Mouse (Mus musculus) heart, embryonic 15.5 days (tissue): ENCODE data around the gene Csn3. TPM values are rescaled to one million over a fixed set of nuclear protein-coding genes. Genes with fewer than 3 reads are reported as not detected.

Experiments
- ATAC-seq: fragments of 200-750 bp; cut with Nextera tagmentation; replicated peaks from 2 replicates; pipeline ENCODE4 v1.8.0; 2017; ENCODE audit warnings: low read depth, moderate TSS enrichment; ENCODE audit not compliant: insufficient number of reproducible peaks, insufficient read depth, low FRiP score
- H3K27ac ChIP-seq: fragments of 300-500 bp; sonication (generic); 2 replicates; pipeline ENCODE4 v1.5.1; 2015; ENCODE audit warnings: mild to moderate bottlenecking, inconsistent platforms
- H3K27me3 ChIP-seq: fragments of 300-500 bp; sonication (generic); 2 replicates; pipeline ENCODE4 v1.6.1; 2015; ENCODE audit warnings: inconsistent platforms
- H3K36me3 ChIP-seq: fragments of 300-500 bp; sonication (generic); 2 replicates; pipeline ENCODE4 v1.6.1; 2015; ENCODE audit warnings: mild to moderate bottlenecking, inconsistent platforms
- H3K4me1 ChIP-seq: fragments of 300-500 bp; sonication (generic); replicated peaks from 2 replicates; pipeline ENCODE4 v1.6.1; 2015; ENCODE audit warnings: inconsistent platforms
- H3K4me2 ChIP-seq: fragments of 300-500 bp; sonication (generic); 2 replicates; pipeline ENCODE4 v1.6.1; 2015; ENCODE audit warnings: inconsistent platforms, mild to moderate bottlenecking, moderate library complexity
- H3K4me3 ChIP-seq: fragments of 300-500 bp; sonication (generic); 2 replicates; pipeline ENCODE4 v1.5.1; 2015; ENCODE audit warnings: mild to moderate bottlenecking, inconsistent platforms
- H3K9ac ChIP-seq: fragments of 300-500 bp; sonication (generic); 2 replicates; pipeline ENCODE4 v1.6.1; 2015; ENCODE audit warnings: mild to moderate bottlenecking, inconsistent platforms
- H3K9me3 ChIP-seq: fragments of 300-500 bp; sonication (generic); replicated peaks from 2 replicates; pipeline ENCODE4 v1.6.1; 2016; ENCODE audit warnings: inconsistent platforms
- WGBS: fragments of 180-500 bp; shearing (Covaris S2); methylation state at CpG from one replicate; pipeline ENCODE4 v1.1.7; 2015; ENCODE audit warnings: mixed read lengths; 5-methylcytosine and 5-hydroxymethylcytosine counted together
- polyA plus RNA-seq: library from polyadenylated mRNA; unstranded; fragments of >200 nt; fragmentation: Nextera tagmentation; extraction: Ambion mirVana; gene quantifications from 2 replicates; pipeline ENCODE4 v1.2.1, GENCODE M21; 2015

Csn3 gene
- not detected in 2 replicates for polyA plus RNA-seq

GRCm38 (mm10) chr5:87925372-87925771 is at the start of gene Csn3:
Gene Csn3 (plus strand): TSS chr5:87925579.
- Histone ChIP-seq H3K36me3 (no peaks in the 10 kb centered on the region), H3K9ac (no peak within 1 kb of the TSS), H3K4me3 (no peak within 1 kb of the TSS), H3K4me2 (no peak within 1 kb of the TSS), H3K27me3 (no peaks in the 10 kb centered on the region), H3K4me1 (no peaks in the 10 kb centered on the region), H3K9me3 (no peaks in the 10 kb centered on the region), H3K27ac (no peak within 1 kb of the TSS)
- 36% methylated on average over 5 of the region's 5 CpGs for WGBS
- no peak for ATAC-seq

DNA sequence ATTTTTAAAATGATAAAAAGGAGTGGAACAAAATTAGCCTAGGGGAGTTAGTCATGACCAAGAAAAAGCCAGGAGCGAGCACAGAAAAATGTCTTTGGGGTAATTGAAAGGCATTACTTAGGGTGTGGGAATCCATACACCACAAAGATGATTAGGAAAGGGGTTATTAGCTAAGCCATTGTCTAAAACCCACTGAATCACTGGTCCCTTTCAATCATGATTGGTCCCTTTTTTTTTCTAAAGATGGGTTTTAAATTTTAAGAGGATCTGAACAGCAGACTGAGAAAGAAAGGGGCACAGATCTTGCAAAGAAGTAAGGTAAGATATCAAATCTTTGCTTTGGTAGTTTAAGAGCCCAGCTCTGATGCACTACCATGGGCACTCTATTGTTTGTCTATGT is 40.6 kb upstream of the Csn3 start, which contains the start of gene Odam:
Gene Odam (plus strand): TSS at position 301 of the 400 bp plus-strand sequence.
- no peak for ATAC-seq
- no peak within 1 kb of the TSS for H3K9ac ChIP-seq
- no peaks in the 10 kb centered on the region for H3K27me3 ChIP-seq
- WGBS = 93% methylated on average over 1 of the region's 1 CpGs
- no peak within 1 kb of the TSS for H3K4me3 ChIP-seq
- no peak within 1 kb of the TSS for H3K27ac ChIP-seq
- no peaks in the 10 kb centered on the region for H3K36me3 ChIP-seq
- H3K4me1 ChIP-seq = no peaks in the 10 kb centered on the region
- no peaks in the 10 kb centered on the region for H3K9me3 ChIP-seq
- H3K4me2 ChIP-seq = no peak within 1 kb of the TSS

DNA sequence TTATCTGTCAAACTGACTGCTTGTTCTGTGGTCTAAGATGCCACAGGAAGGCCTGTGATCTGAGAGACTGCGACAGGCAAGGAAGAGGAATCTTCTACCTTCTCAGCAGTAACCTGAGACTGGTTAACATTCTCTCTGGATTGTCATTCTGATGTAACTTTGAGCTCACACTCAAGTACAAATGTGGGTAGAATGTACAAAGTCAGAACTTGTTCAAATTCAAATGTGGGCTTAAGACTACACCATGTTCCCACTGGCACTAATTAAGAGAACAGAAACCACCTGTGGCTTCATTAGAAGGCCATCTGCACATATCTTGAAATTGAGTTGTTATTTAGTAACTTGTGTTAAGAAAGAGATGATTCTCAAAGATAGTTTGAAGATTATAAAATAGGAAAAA is 6.2 kb downstream of the Csn3 start:
- Histone ChIP-seq H3K4me3 (no peak overlapping the region), H3K27me3 (no peaks in the 10 kb centered on the region), H3K9ac (no peak overlapping the region), H3K27ac (no peak overlapping the region), H3K36me3 (no peaks in the 10 kb centered on the region), H3K4me2 (no peak overlapping the region), H3K9me3 (0 out of 2 replicates have a peak, but pooled peaks cover 3% of the 10 kb centered on the region), H3K4me1 (no peaks in the 10 kb centered on the region)
- WGBS = 67% methylated on average over 1 of the region's 1 CpGs
- no peak for ATAC-seq

DNA sequence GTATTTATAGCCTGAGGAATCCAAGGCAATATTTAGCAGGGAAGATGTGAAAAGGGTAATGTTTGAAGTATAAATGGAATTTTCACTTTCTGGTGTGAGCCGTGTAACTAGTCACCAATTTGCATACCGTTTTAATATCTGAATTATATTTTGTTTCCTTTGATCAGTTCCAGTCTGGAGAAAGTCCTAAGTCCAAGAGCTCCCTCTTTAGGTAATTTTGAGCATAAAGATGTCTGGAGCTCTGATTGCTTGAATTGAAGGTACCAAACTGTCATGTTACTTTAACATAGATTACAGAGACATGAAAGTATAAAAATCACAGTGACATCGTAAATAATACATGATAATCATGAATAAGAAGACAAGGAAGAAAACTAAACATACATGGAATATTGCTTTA is 15.4 kb downstream of the Csn3 start:
- 0 out of 2 replicates have a peak, but pooled peaks cover 3% of the 10 kb centered on the region for H3K9me3 ChIP-seq
- H3K27me3 ChIP-seq = no peaks in the 10 kb centered on the region
- no peaks in the 10 kb centered on the region for H3K36me3 ChIP-seq
- H3K9ac ChIP-seq = no peak overlapping the region
- no peak for ATAC-seq
- H3K27ac ChIP-seq = no peak overlapping the region
- H3K4me2 ChIP-seq = no peak overlapping the region
- H3K4me3 ChIP-seq = no peak overlapping the region
- H3K4me1 ChIP-seq = no peaks in the 10 kb centered on the region
- WGBS = 27% methylated on average over 3 of the region's 3 CpGs

GRCm38 (mm10) chr5:87942515-87942914 is 17.1 kb downstream of the Csn3 start:
- H3K4me2 ChIP-seq = no peak overlapping the region
- no peaks in the 10 kb centered on the region for H3K9me3 ChIP-seq
- H3K9ac ChIP-seq = no peak overlapping the region
- no peaks in the 10 kb centered on the region for H3K4me1 ChIP-seq
- ATAC-seq = no peak
- no peak overlapping the region for H3K27ac ChIP-seq
- no peaks in the 10 kb centered on the region for H3K36me3 ChIP-seq
- no peak overlapping the region for H3K4me3 ChIP-seq
- H3K27me3 ChIP-seq = no peaks in the 10 kb centered on the region

DNA sequence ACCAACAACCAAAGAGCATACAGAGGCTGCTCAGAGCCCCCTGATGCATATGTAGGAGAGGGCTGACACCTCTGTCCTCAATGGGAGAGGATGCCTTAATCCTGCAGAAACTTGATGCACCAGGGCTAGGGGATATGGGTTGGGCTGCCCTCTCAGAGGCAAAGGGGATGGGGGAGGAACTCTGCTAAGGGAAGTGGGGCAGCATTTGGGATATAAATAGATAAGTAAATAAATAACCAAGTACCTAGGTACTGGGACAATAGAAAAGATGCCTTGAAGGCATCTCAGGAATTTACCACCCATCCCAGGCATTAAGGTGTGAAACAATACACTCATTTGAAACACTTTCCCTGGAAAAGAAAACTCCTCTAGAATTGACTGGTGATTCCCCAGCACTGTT is 26.5 kb downstream of the Csn3 start:
- H3K36me3 ChIP-seq = no peaks in the 10 kb centered on the region
- no peaks in the 10 kb centered on the region for H3K4me1 ChIP-seq
- no peak overlapping the region for H3K9ac ChIP-seq
- H3K27ac ChIP-seq = no peak overlapping the region
- H3K4me3 ChIP-seq = no peak overlapping the region
- H3K9me3 ChIP-seq = no peaks in the 10 kb centered on the region
- H3K4me2 ChIP-seq = no peak overlapping the region
- no peak for ATAC-seq
- no peaks in the 10 kb centered on the region for H3K27me3 ChIP-seq

- no peaks in the 10 kb centered on the region for H3K36me3 ChIP-seq
- H3K4me2 ChIP-seq = no peak within 1 kb of the TSS
- no peak within 1 kb of the TSS for H3K9ac ChIP-seq
- no peaks in the 10 kb centered on the region for H3K4me1 ChIP-seq
- no peaks in the 10 kb centered on the region for H3K27me3 ChIP-seq
- no peak within 1 kb of the TSS for H3K27ac ChIP-seq
- no peaks in the 10 kb centered on the region for H3K9me3 ChIP-seq
- WGBS = 48% methylated on average over 2 of the region's 2 CpGs
- no peak within 1 kb of the TSS for H3K4me3 ChIP-seq
- no peak for ATAC-seq
Measured at GRCm38 (mm10) chr5:87969201-87969600, 43.8 kb downstream of the Csn3 start, which contains the start of the genes 2310003L06Rik and Gm28434. Gene 2310003L06Rik (plus strand): TSS chr5:87969459. Gene Gm28434 (plus strand): TSS chr5:87969517.

- no peaks in the 10 kb centered on the region for H3K27me3 ChIP-seq
- no peak within 1 kb of the TSS for H3K27ac ChIP-seq
- no peak within 1 kb of the TSS for H3K9ac ChIP-seq
- H3K4me3 ChIP-seq = no peak within 1 kb of the TSS
- ATAC-seq = no peak
- H3K4me1 ChIP-seq = no peaks in the 10 kb centered on the region
- H3K4me2 ChIP-seq = no peak within 1 kb of the TSS
- H3K9me3 ChIP-seq = no peaks in the 10 kb centered on the region
- WGBS = 74% methylated on average over 3 of the region's 3 CpGs
- H3K36me3 ChIP-seq = no peaks in the 10 kb centered on the region
Measured at GRCm38 (mm10) chr5:87979139-87979538, 53.8 kb downstream of the Csn3 start, which contains the start of gene Cabs1. Gene Cabs1 (plus strand): TSS chr5:87979439.

Other genes with a start within 250 kb of the Csn3 start
- 0.24 TPM in 1 of 2 replicates, not detected in the other for gene Csn2, start 225.9 kb upstream of the Csn3 start, polyA plus RNA-seq
- not detected in 2 replicates for gene Csn1s2a, start 151.0 kb upstream of the Csn3 start, polyA plus RNA-seq
- not detected in 2 replicates for gene Csn1s2b, start 117.5 kb upstream of the Csn3 start, polyA plus RNA-seq
- gene Prr27, start 99.9 kb upstream of the Csn3 start, polyA plus RNA-seq = not detected in 2 replicates
- not detected in 2 replicates for gene Odam, start 40.5 kb upstream of the Csn3 start, polyA plus RNA-seq
- gene 2310003L06Rik, start 43.9 kb downstream of the Csn3 start, polyA plus RNA-seq = not detected in 2 replicates
- not detected in 2 replicates for gene Gm28434, start 43.9 kb downstream of the Csn3 start, polyA plus RNA-seq
- not detected in 2 replicates for gene Cabs1, start 53.9 kb downstream of the Csn3 start, polyA plus RNA-seq
- not detected in 2 replicates for gene Smr3a, start 77.0 kb downstream of the Csn3 start, polyA plus RNA-seq
- gene Smr2, start 161.0 kb downstream of the Csn3 start, polyA plus RNA-seq = not detected in 2 replicates
- gene Gm11116, start 186.0 kb downstream of the Csn3 start, polyA plus RNA-seq = not detected in 2 replicates
- gene Gm11115, start 228.5 kb downstream of the Csn3 start, polyA plus RNA-seq = not detected in 2 replicates